Mouse (Mus musculus) spleen, adult 2 months (tissue): Measurements from ENCODE around the gene 2810004N23Rik. TPM values are rescaled to one million over a fixed set of nuclear protein-coding genes. Genes with fewer than 3 reads are reported as not detected.
"Not testable (repeated sequence)": the region's sequence is repeated elsewhere in the genome, so short reads cannot be mapped to it uniquely, and the experiment has no call there.

Experiments
- DNase-seq, 2 experiments: peaks; one replicate each; pipeline versions ENCODE4 v3.0.0 to v3.0.0-alpha.2; 2012 to 2021; ENCODE audit warnings: low spot score in 2 of 2, low read depth in 1 of 2
- H3K27ac ChIP-seq: fragments of 200-500 bp; 2 replicates; pipeline ENCODE4 v1.5.1; 2012; ENCODE audit warnings: low read length, inconsistent platforms; ENCODE audit not compliant: insufficient read depth
- H3K27me3 ChIP-seq: fragments of 200-500 bp; 2 replicates; pipeline ENCODE4 v1.6.1; 2012; ENCODE audit warnings: mild to moderate bottlenecking, moderate library complexity, low read length, inconsistent platforms; ENCODE audit not compliant: control insufficient read depth, insufficient read depth
- H3K36me3 ChIP-seq: fragments of 200-500 bp; 2 replicates; pipeline ENCODE4 v1.6.1; 2012; ENCODE audit warnings: mild to moderate bottlenecking, low read length, inconsistent platforms; ENCODE audit not compliant: control insufficient read depth, insufficient read depth
- H3K4me1 ChIP-seq: fragments of 200-500 bp; 2 replicates; pipeline ENCODE4 v1.6.1; 2011; ENCODE audit warnings: inconsistent platforms; ENCODE audit not compliant: control insufficient read depth, insufficient read depth, insufficient read length
- H3K4me3 ChIP-seq: fragments of 200-500 bp; 2 replicates; pipeline ENCODE4 v1.5.1; 2011; ENCODE audit warnings: mild to moderate bottlenecking, inconsistent platforms; ENCODE audit not compliant: insufficient read depth, insufficient read length; ENCODE audit errors: extremely low read depth
- CTCF ChIP-seq: fragments of 200-500 bp; IDR thresholded peaks from 2 replicates; pipeline ENCODE4 v1.5.1; 2011; ENCODE audit warnings: mild to moderate bottlenecking, inconsistent platforms; ENCODE audit not compliant: insufficient read depth, insufficient read length, insufficient replicate concordance; ENCODE audit errors: extremely low read depth
- POLR2A ChIP-seq: fragments of 200-500 bp; IDR thresholded peaks from 2 replicates; pipeline ENCODE4 v1.6.1; 2011; ENCODE audit warnings: low read depth, low read length, inconsistent platforms
- WGBS: fragments of 180-500 bp; shearing (Covaris S2); methylation state at CpG from one replicate; pipeline ENCODE4 v1.1.7; 2018; 5-methylcytosine and 5-hydroxymethylcytosine counted together
- polyA plus RNA-seq: library from polyadenylated mRNA; depleted of rRNA; stranded (reverse); fragments of >200 nt; gene quantifications from 2 replicates; pipeline ENCODE4 v1.2.3, GENCODE M21; 2012

2810004N23Rik gene
- polyA plus RNA-seq, 1 experiment: 8.2 TPM

- DNase-seq: no peak
- Histone ChIP-seq H3K4me3 (no peak overlapping the region), H3K4me1 (no peaks in the 10 kb centered on the region), H3K36me3 (peaks cover 10% of the 10 kb centered on the region), H3K27me3 (no peaks in the 10 kb centered on the region), H3K27ac (no peak overlapping the region)
- whole genome bisulfite sequencing: 84% methylated on average over 3 of the region's 3 CpGs
- TF ChIP-seq POLR2A: no peak
- TF ChIP-seq CTCF: no peak
These were observed 17.8 kb downstream of the 2810004N23Rik start for GRCm38 (mm10) chr8:124845131-124845530.

- peaks cover 21% of the 10 kb centered on the region for H3K36me3 ChIP-seq
- DNase-seq, H3K27ac ChIP-seq, H3K27me3 ChIP-seq, H3K4me3 ChIP-seq, H3K4me1 ChIP-seq: not testable (repeated sequence)
- WGBS: 83% methylated on average over 1 of the region's 1 CpGs
These were observed 20.0 kb downstream of the 2810004N23Rik start for GRCm38 (mm10) chr8:124842929-124843328.

- Histone ChIP-seq H3K27ac (no peak overlapping the region), H3K27me3 (no peaks in the 10 kb centered on the region), H3K36me3 (peaks cover 21% of the 10 kb centered on the region), H3K4me3 (no peak overlapping the region), H3K4me1 (no peaks in the 10 kb centered on the region)
- no peak for DNase-seq
- TF ChIP-seq CTCF (no peak), POLR2A (no peak)
- 97% methylated on average over 10 of the region's 10 CpGs for WGBS
These were observed 21.1 kb downstream of the 2810004N23Rik start for GRCm38 (mm10) chr8:124841775-124842174.

GRCm38 (mm10) chr8:124840900-124841299 lies 22.0 kb downstream of the 2810004N23Rik start:
- Histone ChIP-seq H3K36me3 (peaks cover 21% of the 10 kb centered on the region), H3K27me3 (no peaks in the 10 kb centered on the region), H3K27ac (no peak overlapping the region), H3K4me1 (no peaks in the 10 kb centered on the region), H3K4me3 (no peak overlapping the region)
- TF ChIP-seq POLR2A: no peak
- TF ChIP-seq CTCF: no peak
- DNase-seq: no peak
- WGBS: 96% methylated on average over 7 of the region's 7 CpGs

- no peaks in the 10 kb centered on the region for H3K27me3 ChIP-seq
- no peak overlapping the region for H3K4me3 ChIP-seq
- 89% methylated on average over 10 of the region's 10 CpGs for WGBS
- H3K4me1 ChIP-seq: no peaks in the 10 kb centered on the region
- DNase-seq: no peak
- TF ChIP-seq POLR2A (no peak), CTCF (no peak)
- H3K36me3 ChIP-seq: peaks cover 19% of the 10 kb centered on the region
- no peak overlapping the region for H3K27ac ChIP-seq
These were observed 23.5 kb downstream of the 2810004N23Rik start for GRCm38 (mm10) chr8:124839371-124839770.

- 56% methylated on average over 2 of the region's 2 CpGs for WGBS
These were observed 25.0 kb downstream of the 2810004N23Rik start for GRCm38 (mm10) chr8:124837956-124838355.

GRCm38 (mm10) chr8:124836907-124837306 lies 26.0 kb downstream of the 2810004N23Rik start:
- no peak overlapping the region for H3K4me3 ChIP-seq
- DNase-seq: peak in 1 of 2 experiments; percentile 8
- no peaks in the 10 kb centered on the region for H3K4me1 ChIP-seq
- no peak overlapping the region for H3K27ac ChIP-seq
- 41% methylated on average over 2 of the region's 2 CpGs for WGBS
- peaks cover 19% of the 10 kb centered on the region for H3K36me3 ChIP-seq
- H3K27me3 ChIP-seq: no peaks in the 10 kb centered on the region
- TF ChIP-seq CTCF (no peak), POLR2A (no peak)

More at GRCm38 (mm10) chr8:124837956-124838355, 25.0 kb downstream of the 2810004N23Rik start:
- H3K4me3 ChIP-seq: no peak overlapping the region
- no peak for TF ChIP-seq POLR2A
- no peak for TF ChIP-seq CTCF
- H3K36me3 ChIP-seq: peaks cover 19% of the 10 kb centered on the region
- no peak overlapping the region for H3K27ac ChIP-seq
- DNase-seq: no peak
- no peaks in the 10 kb centered on the region for H3K4me1 ChIP-seq
- H3K27me3 ChIP-seq: no peaks in the 10 kb centered on the region

- no peaks in the 10 kb centered on the region for H3K4me1 ChIP-seq
- H3K27ac ChIP-seq: no peak overlapping the region
- no peaks in the 10 kb centered on the region for H3K27me3 ChIP-seq
- no peak overlapping the region for H3K4me3 ChIP-seq
- DNase-seq: no peak
- 89% methylated on average over 7 of the region's 7 CpGs for WGBS
- TF ChIP-seq POLR2A: no peak
- no peak for TF ChIP-seq CTCF
- H3K36me3 ChIP-seq: peaks cover 19% of the 10 kb centered on the region
These were observed 26.6 kb downstream of the 2810004N23Rik start for GRCm38 (mm10) chr8:124836273-124836672.
